Mouse (Mus musculus): ENCODE measurements around the gene Igsf9b.

Gene Igsf9b

GRCm38 (mm10) chr9:27289543-27290308 is 9.3 kb upstream of the Igsf9b start:
- peak; percentile 2 for DNase-seq (ENCODE audit: low read depth)

- DNase-seq (ENCODE audit: low read depth), result no peak
Observed at GRCm38 (mm10) chr9:27294380-27294779, 4.6 kb upstream of the Igsf9b start.

GRCm38 (mm10) chr9:27299286-27300187 is 533 bp downstream of the Igsf9b start:
- DNase-seq (ENCODE audit: low read depth), result no peak

GRCm38 (mm10) chr9:27300188-27300691 is 1.2 kb downstream of the Igsf9b start:
- no peak for DNase-seq (ENCODE audit: low read depth)

- DNase-seq (ENCODE audit: low read depth), result no peak
Observed at GRCm38 (mm10) chr9:27300698-27301097, 1.7 kb downstream of the Igsf9b start.

- DNase-seq (ENCODE audit: low read depth), result no peak
Observed at GRCm38 (mm10) chr9:27301486-27301885, 2.5 kb downstream of the Igsf9b start.

GRCm38 (mm10) chr9:27302291-27302690 is 3.3 kb downstream of the Igsf9b start:
- no peak for DNase-seq (ENCODE audit: low read depth)

- no peak for DNase-seq (ENCODE audit: low read depth)
Observed at GRCm38 (mm10) chr9:27303571-27304484, 4.8 kb downstream of the Igsf9b start.

GRCm38 (mm10) chr9:27304485-27305102 is 5.6 kb downstream of the Igsf9b start:
- no peak for DNase-seq (ENCODE audit: low read depth)

- DNase-seq (ENCODE audit: low read depth), result no peak
Observed at GRCm38 (mm10) chr9:27305502-27305901, 6.5 kb downstream of the Igsf9b start.

- DNase-seq (ENCODE audit: low read depth), result no peak
Observed at GRCm38 (mm10) chr9:27306642-27307041, 7.6 kb downstream of the Igsf9b start.

- DNase-seq (ENCODE audit: low read depth), result no peak
Observed at GRCm38 (mm10) chr9:27307265-27307664, 8.3 kb downstream of the Igsf9b start.

- DNase-seq (ENCODE audit: low read depth), result peak; percentile 17
Observed at GRCm38 (mm10) chr9:27308045-27308444, 9.0 kb downstream of the Igsf9b start.

GRCm38 (mm10) chr9:27308561-27308960 is 9.6 kb downstream of the Igsf9b start:
- DNase-seq (ENCODE audit: low read depth), result no peak

GRCm38 (mm10) chr9:27310005-27310404 is 11.0 kb downstream of the Igsf9b start:
- DNase-seq (ENCODE audit: low read depth), result no peak

- no peak for DNase-seq (ENCODE audit: low read depth)
Observed at GRCm38 (mm10) chr9:27313427-27313826, 14.4 kb downstream of the Igsf9b start.

- no peak for DNase-seq (ENCODE audit: low read depth)
Observed at GRCm38 (mm10) chr9:27321267-27321666, 22.3 kb downstream of the Igsf9b start.

- DNase-seq (ENCODE audit: low read depth), result no peak
Observed at GRCm38 (mm10) chr9:27322277-27322676, 23.3 kb downstream of the Igsf9b start.

- DNase-seq (ENCODE audit: low read depth), result no peak
Observed at GRCm38 (mm10) chr9:27323412-27323811, 24.4 kb downstream of the Igsf9b start.

- peak; percentile 70 for DNase-seq (ENCODE audit: low read depth)
Observed at GRCm38 (mm10) chr9:27325920-27326319, 26.9 kb downstream of the Igsf9b start.

- DNase-seq (ENCODE audit: low read depth), result no peak
Observed at GRCm38 (mm10) chr9:27327558-27327957, 28.6 kb downstream of the Igsf9b start.
